Mouse (Mus musculus): ENCODE results near the gene Prom2.

DNA sequence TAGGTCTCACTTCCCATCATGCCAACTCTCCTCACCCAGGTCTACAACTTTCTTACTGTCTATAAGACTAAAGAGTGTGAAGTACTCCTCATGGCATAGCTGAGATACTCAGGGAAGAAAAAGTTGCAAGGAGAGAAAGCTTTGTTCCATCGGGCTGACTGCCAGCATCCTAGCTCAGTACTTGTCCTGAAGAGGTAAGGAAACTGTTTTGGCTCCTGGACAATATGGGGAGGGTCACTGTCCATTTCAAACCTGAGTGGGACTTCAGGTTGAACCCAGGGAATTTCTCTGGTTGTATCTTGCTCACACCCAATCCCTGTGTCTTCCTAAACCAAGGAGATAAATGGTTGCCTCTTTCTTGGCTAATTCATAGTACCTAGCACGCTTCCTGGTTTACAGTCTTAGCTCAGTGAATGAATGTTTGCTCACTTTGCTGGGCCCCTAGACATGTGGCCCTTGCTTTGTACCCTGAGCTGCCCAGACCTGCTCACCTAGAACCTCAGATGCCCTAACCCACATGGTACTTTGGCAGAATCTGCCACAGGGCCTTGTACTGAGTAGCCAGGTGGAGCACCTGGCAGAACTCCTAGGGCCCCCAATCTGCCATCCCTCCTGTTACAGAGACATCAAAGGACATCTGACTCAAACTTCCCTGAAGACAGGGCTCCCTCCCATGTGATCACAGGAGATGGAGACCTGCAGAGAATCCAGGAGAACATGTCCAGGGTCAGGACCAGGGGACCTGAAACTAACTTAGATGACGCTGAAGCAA is 16.1 kb downstream of the Prom2 start:
- TF ChIP-seq CTCF (IDR thresholded peaks at IDR 0.05): no peak
- TF ChIP-seq EP300 (IDR thresholded peaks at IDR 0.05): no peak
